Mouse (Mus musculus): ENCODE data around the gene Kel.

DNA sequence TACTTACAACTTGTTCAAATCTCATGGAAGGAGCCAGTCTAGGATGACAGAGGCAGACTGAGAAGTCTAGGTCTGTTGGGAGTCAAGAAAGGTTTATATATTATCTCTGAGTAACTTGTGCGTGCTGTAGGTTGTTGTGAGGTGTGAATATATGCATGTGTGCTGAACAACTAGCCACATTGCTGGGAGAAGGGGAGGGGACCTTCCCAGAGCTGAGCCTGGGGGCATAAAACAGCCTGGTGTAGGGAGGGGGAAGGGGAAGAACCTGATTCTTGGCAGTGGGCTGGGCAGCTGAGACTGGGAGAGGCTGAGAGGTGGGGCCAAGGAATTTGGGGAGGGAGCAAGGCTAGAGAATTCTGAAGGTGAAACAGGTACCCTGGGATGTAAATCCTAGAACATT is 23.5 kb downstream of the Kel start, which contains the start of gene Trpv5:
- TF ChIP-seq E2F4 (IDR thresholded peaks at IDR 0.05; ENCODE audit: insufficient read depth): no peak
- no peak for TF ChIP-seq POLR2A (IDR thresholded peaks at IDR 0.05; ENCODE audit: insufficient read length, low read depth)
- no peak for TF ChIP-seq TCF12 (IDR thresholded peaks at IDR 0.05; ENCODE audit: insufficient read depth, poor library complexity, severe bottlenecking)
- no peak for TF ChIP-seq TCF3 (IDR thresholded peaks at IDR 0.05; ENCODE audit: insufficient read length, low read depth)
- TF ChIP-seq POLR2AphosphoS2 (IDR thresholded peaks at IDR 0.05; ENCODE audit: insufficient read length, low read depth): no peak
- TF ChIP-seq SRF (IDR thresholded peaks at IDR 0.05; ENCODE audit: control insufficient read depth, insufficient read length, low read depth): no peak
- no peak for TF ChIP-seq MYOG (IDR thresholded peaks at IDR 0.05; ENCODE audit: control insufficient read depth in 1 of 3, insufficient read depth in 1 of 3, insufficient read length in 2 of 3, low read depth in 2 of 3)
- TF ChIP-seq USF1 (IDR thresholded peaks at IDR 0.05; ENCODE audit: low read depth): no peak
- TF ChIP-seq MAX (IDR thresholded peaks at IDR 0.05; ENCODE audit: low read depth): no peak
- TF ChIP-seq MYOD1 (IDR thresholded peaks at IDR 0.05; ENCODE audit: control insufficient read depth in 1 of 3, insufficient read length in 2 of 3, low read depth in 2 of 3): no peak
- TF ChIP-seq REST (IDR thresholded peaks at IDR 0.05; ENCODE audit: insufficient read depth, insufficient read length): no peak

Measured in myocyte (in vitro differentiated cells).